Mouse (Mus musculus) liver, postnatal 0 days (tissue): Measurements from ENCODE around the gene Mrpl48.

Experiments
- CTCF ChIP-seq: sonication (generic); IDR thresholded peaks from 2 replicates; pipeline ENCODE4 v1.5.1; 2016; ENCODE audit warnings: antibody characterized with exemption, low read depth
- EP300 ChIP-seq: IDR thresholded peaks from 2 replicates; pipeline ENCODE4 v1.6.1; 2016; ENCODE audit warnings: antibody characterized with exemption, low read depth, mild to moderate bottlenecking

GRCm38 (mm10) chr7:100650421-100650820 is 42.3 kb upstream of the Mrpl48 start:
- TF ChIP-seq CTCF (no peak), EP300 (no peak)
